Mouse (Mus musculus) adrenal gland, adult (tissue): ENCODE data around the gene Dnajc19.
A peak's percentile ranks its signal among the peaks of the same experiment; 100 is the strongest.
"Not testable (repeated sequence)": the region's sequence is repeated elsewhere in the genome, so short reads cannot be mapped to it uniquely, and the experiment has no call there.

ENCODE experiments used
- DNase-seq, 2 experiments: peaks; one replicate each; pipeline ENCODE4 v3.0.0; 2022 to 2023; ENCODE audit warnings: low spot score in 1 of 2; ENCODE audit not compliant: inconsistent age in 2 of 2

The Dnajc19 gene

DNA sequence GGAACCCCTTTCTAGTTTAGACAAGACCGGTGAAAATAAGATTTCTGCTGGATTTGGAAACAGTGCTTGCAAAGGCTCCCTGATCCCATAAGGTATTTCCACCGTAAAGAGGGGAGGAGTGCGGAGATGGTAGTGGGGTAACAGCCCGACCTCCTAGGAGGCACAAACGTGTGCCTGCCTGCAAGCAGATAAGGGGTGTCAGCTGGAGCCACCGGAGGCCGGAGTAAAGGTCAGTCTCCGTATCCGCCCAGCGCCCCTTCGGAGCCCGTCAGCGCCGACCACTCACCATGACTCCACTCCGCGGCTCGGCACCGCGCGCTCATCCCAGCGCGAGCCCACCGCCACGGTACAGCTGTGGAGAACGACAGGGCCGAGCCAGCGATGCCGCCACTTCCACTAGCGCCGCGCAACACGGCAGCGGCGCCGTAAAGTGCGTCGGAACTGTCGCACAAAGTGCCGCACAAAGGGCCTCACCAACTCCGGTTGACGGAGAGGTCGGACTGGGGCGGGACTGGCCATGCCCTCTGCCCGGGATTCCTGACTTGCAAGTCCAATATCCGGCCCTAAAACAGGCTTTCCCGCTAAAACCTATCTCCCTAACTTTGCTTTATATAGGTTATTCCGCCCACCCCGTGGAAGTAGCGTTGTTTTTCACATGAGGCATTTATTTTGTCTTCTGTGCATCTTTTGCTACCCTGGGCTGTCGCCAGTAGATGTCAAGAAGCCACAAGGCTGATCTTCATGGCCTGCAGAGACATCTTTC lies at the start of gene Dnajc19:
Gene Dnajc19, minus strand, starts transcription at position 422 of the 763 bp plus-strand sequence.
- peak; percentile 95 to 98 for DNase-seq

DNA sequence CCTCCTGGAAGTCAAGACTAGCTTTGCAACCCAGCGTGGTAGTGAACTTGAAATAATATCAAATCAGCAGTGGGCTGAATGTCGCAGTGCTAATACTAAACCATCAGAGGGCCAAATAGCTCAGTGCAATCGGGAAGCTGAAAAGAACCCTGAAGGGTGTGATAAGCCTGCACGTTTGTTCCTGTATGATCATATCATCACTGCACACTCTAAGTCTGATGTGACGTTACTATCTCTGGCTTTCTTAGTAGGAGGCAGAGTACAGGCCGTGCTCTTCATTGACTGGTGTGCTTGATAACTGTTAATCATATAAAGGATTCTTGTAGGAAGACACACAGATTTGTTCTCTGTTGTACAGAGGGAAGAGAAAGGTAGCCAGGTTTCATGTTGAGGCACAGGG lies 48.8 kb upstream of the Dnajc19 start:
- no peak for DNase-seq

DNA sequence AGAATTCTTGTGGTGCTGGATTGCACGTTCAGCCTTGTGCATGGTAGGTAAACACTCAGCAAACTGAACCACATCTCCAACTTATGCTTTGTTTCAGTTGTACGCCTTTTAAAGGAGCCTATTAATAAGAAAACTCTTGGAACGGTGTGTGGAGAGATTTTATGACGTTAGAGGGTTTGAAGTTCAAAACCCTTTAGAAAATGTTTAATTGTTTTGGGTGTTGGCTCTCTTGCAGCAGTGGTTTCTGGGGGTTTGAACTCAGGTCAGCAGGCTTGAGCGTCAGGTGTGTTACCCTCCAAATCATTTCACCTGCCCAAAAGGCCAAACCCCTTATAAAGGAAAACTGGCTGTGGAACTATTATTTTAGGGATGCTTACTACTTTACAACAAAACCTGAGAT lies 40.2 kb upstream of the Dnajc19 start:
- DNase-seq, result no peak

DNA sequence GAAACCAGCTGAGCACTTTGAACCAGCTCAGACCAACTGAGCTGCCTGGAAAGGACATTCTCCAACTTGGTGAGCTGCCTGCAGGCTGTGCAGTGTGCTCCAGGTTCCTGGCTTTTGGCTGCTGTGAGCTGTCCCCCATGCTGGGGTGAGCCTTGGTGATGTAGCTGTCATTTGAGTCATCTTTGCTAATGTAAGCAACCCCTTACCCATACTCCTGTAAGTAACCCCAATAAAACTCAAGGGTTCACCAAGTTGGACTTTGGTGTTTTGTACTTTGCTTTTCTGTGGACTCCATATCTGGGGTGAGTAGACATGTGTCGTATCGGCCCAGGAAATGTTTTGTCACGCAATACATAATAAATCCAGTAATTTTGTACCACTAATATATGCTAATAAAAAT lies 39.7 kb upstream of the Dnajc19 start:
- no peak for DNase-seq

DNA sequence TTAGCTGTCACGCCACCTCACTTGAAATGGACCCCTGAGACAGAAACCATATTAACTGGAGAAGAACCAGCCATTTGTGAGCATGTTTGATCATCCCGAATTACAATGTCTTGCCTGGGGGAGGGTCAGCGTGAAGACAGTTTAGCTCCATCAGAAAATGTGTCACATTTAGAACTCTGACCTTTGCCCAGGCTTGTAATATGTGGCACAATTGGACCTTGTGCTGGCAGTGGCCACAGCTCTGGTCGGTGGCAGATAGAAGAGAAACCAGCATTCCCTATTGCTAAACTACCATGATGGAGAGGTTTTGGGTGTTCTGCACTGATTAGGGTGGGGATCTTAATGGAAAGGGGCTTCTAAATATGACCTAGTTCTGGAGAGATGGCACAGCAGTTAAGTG lies 38.7 kb upstream of the Dnajc19 start:
- no peak for DNase-seq

DNA sequence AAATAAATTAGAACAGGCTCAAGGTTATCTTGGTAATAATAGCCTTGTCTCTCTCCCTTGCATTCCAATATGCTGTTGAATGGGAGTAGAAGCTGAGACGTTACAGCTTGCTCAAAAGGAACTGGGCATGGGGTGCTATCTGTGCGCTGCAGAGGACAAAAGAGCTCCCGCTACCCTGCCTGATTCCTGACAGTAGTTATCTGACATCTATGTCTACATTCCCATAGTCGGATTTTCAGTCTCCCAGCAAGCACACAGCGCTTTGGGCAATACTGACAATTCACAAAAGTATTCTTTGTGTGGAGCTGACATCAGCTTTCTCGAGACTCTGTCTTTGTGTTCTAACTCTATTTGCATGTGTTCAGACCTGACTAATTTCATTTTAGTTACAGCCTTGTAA lies 34.7 kb upstream of the Dnajc19 start:
- no peak for DNase-seq

DNA sequence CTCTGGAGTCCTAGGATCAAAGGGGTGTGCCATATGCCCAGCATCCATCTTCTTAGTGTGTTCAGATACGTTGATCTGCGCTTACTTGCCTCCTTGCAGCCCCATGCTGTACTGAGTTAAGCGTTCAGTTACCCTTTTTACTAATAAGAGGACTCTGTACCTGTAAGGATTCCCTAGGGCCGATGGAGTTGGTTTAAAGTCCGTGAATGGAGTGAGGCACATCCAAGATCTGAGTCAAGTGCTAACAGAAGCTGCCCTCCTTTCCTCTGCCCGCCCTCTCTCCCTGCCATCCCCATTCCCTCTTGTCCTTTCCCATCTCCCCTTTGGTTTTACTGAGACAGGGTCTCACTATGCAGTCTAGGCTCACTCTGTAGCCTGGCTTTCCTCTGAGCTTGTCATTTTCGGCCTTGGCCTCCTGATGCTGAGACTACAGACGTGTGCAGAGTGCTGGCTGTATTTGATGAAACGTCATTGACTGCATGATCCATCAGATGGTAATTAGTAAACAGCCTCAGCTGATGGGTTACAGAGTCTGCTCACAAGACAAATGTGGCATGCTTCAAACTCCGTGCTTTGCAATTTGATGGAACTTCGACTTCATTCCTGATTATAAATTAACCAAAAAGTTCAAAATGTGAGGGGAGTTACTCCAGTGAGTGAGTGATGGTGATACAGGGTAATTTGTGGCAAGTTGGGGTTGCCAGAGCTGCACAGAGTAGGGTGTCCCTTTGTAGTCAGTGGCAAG lies 31.0 kb upstream of the Dnajc19 start:
- DNase-seq, result no peak

DNA sequence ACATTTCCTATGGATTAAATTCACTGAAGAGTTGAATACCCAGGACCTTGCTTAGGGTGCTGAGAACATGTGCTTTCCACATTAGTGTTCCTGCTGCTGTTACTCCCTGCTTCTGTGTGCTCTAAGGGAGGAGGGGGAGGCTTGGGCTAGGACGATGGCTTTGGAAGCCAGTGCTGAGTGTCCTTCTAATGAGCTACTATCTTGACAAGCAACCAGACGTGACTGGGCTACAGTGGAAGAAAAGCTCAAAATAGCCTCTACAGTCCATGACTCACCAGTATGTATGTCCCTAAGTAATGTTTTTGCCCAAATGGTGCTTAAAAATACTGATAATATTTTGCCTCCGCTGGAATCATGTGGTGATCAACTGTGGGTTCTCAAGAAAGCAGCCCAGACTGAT lies 26.5 kb upstream of the Dnajc19 start:
- no peak for DNase-seq

DNA sequence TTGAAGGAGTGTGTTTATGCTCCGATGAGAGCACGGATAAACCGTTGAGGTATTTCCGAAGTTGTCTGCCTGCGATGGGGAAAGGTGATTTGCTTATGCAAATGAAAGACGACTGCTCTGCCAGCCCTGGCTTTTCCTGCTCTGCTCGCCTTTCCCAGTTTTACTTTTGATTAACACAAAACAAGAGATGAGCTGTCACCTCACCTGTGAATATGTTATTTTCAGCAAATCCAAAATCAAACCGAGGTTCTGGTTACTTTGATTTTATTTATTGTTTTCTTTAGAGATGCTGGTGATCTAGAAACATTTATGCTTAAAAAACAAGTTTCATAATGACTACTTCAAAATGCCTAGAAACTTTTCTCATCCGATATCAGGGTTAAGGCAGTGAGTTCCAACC lies 25.3 kb upstream of the Dnajc19 start:
- DNase-seq, result no peak

DNA sequence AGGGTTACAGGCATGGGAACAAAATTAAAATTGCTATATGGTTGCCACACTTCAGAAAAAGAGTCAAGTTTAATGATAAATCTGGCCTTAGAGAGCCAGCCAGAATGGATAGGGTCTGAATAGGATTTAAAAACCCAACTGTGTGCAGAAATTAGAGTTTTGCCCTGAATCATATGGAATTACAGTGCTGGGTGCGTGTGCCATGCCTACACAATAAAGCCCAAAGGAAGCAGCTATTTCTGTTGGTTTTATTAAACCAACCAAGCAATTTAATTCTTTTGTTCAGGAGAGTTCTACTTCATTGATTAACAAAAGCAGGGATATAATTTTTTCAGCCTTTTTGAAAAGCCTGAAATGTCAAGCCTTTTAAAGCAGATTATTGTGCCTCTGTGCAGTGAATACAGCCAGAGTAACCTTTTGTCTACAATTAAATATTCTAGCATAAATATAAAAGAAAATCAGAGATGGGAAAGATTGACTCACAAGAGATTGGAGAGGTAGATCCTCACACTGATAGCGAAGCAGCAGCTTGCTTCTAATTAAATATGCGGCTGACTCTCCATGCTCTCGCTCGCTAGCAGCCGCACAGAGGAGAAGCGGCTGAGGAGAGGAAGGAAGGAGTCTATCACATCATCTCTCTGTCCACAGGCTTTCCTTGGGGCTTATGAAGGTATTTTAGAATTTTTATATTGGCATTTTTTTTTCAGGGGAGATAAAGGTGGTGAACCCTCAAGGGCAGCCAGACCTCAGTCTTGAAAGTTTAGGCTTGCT lies 23.0 kb upstream of the Dnajc19 start:
- DNase-seq, result no peak

DNA sequence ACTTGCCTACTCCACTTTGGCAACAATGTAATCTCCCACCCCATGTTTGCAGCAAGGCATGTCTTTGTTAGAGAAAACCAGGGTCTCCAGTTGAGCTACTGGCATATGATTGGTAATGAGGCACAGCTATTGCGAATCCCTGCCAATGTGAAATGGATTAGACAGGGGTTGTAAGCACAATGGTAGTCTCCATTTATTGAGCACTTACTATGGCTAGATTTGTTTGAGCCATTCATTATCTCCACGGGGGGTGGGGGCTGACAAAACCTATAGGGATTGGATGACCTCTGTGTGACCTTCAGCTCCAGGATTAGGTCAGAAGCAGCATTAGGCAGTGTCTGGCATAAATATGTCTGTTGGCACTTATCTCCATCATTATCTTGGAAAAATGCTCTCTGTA lies 21.8 kb upstream of the Dnajc19 start:
- no peak for DNase-seq

DNA sequence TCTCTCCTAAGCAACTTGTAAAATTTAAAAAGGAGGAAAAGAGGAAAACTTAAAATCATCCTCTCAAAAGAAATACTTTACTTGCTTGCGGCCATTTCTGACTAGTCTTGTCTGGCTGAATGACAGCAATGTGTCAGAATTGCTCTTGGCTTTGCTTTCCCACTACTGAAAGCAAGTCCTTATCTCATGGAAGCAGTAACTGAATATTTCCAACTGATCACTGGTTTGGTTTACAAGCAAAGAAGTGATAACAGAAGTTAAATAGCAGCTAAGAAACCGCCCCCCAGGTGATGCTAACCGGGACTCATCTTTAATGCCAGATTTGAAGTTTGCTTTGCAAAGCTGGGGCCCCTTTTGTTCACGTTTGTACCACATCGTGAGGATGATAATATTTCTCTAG lies 2.5 kb upstream of the Dnajc19 start:
- no peak for DNase-seq

DNA sequence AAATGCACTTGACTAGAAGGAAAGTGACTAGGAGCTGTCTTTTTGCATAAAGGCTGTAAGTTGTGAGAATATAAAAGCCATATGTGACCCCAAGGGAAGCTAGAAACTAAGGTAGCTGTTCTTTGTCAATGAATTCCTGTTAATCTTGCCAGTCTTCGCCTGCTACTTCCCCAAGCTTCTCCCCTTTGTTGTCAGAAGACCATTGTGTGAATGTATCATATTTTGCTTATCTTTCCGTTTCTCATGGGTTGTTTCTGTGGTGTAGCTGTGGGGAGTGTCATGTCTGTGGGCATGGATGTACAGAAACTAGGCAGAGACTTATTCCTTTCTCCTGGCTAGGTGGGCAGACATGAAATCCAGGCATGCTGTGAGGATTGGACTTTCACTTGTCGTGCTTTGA lies 808 bp upstream of the Dnajc19 start:
- DNase-seq, result no peak

DNA sequence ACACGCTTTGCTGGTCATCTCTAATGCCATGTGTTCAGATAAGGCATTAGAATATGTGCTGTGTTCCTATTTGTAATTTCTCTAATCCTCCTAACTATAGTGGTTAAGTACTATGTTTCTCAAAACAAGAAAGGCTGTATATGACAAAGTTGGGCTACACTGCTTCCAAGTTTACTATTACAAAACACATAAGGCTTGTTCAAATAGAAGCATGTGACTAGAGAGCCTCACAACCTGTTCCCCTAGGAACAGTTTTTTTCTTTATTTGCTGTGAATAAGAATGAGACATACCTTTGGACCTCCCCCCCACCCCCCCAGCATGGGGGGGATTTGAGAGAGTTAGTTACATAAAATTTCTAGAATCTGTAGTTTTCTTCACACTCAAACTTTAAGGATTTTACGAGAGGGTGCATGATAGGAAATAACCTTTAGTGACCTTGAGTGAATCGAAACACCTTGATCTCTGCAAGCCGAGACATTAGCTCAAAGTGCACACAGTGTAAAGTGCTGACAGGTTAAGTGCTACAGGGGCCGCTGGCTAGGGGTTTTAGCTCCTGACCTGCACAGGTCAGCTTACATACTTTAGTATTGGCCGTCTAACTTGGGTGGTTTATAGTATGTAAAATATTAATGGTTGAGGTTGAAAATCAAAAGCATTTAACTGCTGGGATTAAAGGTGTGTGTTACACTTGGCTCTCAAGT lies 4.9 kb downstream of the Dnajc19 start:
- DNase-seq, result no peak

DNA sequence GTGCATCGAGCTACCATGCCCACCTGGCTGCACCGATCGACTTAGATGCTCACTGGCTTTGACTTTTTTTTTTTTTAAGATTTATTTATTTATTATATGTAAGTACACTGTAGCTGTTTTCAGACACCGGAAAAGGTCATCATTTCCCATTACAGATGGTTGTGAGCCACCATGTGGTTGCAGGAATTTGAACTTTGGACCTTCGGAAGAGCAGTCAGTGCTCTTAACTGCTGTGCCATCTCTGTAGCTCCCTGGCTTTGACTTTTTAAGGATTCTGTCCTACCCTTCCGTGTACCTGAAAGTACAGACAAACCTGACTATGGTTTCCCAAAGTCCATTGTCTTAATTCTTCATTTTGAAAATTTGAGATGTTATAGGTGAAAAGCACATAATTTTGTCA lies 8.4 kb downstream of the Dnajc19 start:
- no peak for DNase-seq

DNA sequence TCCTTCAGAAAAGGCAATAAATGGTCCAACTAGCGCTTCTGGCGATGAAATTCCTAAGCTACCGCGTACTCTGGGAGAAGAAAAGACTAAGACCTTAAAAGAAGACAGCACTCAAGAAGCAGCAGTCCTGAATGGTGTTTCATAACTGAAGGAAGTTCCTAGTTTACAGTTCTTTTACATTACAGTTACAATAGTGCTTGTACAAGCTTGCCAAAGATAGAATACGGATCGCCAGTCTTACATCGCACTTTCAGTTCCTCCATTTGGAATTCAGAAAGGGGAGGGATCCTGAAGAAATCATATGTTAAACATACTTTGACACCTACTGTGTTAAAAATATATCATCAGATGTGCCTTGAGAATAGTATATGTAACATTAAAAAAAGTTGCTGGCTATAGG lies 12.2 kb downstream of the Dnajc19 start:
- DNase-seq, result not testable (repeated sequence)

DNA sequence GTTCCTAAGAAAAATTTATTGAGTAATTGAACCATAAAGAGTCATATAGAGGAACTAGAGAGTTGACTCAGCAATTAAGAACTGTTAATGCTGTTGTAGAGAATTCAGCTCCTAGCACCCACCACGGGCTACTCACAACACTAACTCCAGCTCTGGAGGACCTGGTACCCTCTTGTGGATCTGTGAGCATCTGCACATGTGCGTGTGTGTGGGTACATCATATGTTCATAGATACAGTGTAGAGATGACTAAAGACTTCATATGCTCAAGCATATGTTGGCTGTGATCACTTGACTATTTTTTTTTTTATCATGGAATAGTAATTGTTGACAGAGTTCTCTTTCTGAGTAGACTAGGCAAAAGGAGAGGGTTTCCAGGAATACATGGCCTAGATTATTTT lies 18.8 kb downstream of the Dnajc19 start:
- DNase-seq, result no peak

DNA sequence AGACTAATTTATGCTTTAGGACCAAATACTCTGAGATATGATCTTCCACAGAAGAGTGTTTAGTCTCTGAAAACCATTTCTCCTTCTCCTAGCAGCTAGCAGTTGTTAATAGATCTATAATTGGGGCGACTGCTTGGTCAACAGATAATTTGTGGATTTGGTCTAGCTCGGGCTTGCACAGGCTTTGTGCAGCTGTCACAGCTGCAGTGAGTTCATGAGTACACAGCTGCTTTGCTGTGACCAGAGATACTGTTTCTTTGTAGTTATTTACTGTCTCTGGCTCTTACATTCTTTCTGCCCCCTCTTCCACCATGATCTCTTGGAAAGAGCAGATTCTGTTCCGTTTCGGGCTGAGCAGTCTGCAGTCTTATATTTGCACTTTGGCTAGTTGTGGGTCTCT lies 39.1 kb downstream of the Dnajc19 start:
- no peak for DNase-seq

DNA sequence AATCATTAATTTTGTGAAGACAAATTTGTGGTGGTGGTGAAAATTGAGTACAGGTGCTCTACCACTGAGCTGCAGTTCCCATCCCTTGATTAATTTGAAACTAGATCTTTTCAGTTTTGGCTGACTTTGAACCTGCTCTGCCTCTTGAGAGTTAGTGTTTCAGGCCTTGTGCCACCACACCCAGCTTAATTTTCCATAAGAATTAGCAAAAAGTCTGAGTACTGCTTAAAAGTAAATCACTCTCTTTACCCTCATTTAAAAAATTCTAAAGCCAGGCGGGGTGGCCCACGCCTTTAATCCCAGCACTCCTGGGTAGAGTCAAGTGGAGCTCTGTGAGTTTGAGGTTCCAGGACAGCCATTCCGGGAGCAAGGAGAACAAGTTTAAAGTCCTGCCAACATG lies 45.4 kb downstream of the Dnajc19 start:
- no peak for DNase-seq

DNA sequence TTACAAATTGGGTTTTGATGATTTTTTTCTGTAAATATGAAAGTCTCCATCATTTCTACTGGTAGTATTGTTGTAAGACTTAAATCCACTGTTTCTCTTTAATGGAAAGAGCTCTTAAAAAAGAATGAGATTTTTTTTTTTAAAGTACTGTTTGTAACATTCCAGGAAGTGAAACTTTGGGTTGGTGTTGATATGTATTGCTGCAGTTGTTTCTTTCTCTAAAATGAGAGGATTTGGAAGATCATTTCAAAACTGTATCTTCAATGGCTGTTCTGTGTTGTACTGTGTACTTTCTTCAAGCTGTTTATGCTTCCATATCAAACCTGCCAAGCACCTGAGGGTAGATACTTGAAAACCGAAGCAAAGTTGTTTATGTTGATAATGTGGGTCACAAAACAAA lies 46.3 kb downstream of the Dnajc19 start:
- DNase-seq, result no peak

DNA sequence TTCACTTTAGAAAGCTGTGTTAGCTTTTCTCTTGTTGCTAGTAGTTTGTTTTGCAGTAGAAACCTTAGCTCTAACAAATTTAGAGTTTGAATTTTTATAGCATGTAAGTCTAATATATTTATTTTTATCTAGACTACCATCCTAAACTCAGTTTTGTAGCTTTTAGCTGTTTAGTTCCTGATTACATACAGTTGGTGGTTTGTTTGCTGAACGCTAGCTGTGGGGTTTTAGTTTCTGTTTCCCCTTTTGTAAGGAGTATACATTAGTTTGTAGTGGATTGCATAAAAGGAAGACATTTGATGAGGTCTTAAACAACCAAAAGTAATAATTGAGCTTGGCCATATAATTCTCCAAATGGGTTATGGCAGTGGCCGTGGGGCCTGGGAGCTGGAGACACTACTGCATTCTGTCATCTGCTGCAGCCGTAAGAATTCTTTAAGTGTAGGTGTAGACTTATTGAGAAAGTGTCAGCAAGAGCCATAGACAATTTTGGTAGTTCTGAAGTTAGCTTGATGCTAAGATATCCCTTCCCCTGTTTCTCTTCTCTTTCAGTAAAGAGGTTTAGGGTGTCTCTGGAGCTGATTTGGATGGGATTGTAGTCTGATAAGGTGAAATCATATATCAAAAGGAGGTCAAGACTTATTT lies 47.3 kb downstream of the Dnajc19 start:
- DNase-seq, result no peak
